Mouse (Mus musculus): Measurements from ENCODE around the gene Arhgdia.
"Not testable (repeated sequence)": the region's sequence is repeated elsewhere in the genome, so short reads cannot be mapped to it uniquely, and the experiment has no call there.

The Arhgdia gene

GRCm38 (mm10) chr11:120578694-120579243, 2.7 kb downstream of the Arhgdia start:
- no peak for DNase-seq (ENCODE audit: low spot score)

DNA sequence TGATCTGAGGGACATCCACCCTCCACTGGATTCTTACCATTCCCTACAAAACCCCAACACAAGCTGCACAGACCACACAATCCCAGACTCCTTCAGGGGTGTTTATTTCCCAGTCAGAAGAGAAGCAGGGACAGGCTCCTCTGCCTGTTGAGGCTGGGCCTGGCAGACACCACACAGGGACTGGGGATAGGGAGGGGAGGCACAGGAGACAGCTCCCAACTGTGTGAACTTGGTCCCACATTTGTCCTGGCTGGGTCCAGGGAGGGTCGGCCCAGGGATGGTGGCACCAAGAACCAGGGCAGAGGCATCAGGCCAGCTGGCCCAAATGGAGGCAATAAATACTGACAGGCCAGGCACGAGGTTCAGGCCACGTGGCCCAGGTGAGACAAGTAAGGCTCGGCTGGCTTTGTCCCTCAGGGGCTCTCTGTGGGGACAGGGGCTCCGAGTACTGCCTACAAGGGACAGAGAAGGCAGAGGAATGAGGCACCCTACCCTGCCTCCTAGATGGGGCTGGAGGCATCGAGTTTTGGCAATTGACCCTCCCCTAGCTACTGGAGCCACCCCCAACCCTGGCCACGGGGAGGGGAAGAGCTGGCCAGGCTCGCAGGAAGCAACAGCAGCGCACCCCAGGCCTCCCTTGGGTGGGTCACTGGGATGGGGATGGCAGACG, 3.3 kb downstream of the Arhgdia start:
- no peak for DNase-seq (ENCODE audit: low spot score)

DNA sequence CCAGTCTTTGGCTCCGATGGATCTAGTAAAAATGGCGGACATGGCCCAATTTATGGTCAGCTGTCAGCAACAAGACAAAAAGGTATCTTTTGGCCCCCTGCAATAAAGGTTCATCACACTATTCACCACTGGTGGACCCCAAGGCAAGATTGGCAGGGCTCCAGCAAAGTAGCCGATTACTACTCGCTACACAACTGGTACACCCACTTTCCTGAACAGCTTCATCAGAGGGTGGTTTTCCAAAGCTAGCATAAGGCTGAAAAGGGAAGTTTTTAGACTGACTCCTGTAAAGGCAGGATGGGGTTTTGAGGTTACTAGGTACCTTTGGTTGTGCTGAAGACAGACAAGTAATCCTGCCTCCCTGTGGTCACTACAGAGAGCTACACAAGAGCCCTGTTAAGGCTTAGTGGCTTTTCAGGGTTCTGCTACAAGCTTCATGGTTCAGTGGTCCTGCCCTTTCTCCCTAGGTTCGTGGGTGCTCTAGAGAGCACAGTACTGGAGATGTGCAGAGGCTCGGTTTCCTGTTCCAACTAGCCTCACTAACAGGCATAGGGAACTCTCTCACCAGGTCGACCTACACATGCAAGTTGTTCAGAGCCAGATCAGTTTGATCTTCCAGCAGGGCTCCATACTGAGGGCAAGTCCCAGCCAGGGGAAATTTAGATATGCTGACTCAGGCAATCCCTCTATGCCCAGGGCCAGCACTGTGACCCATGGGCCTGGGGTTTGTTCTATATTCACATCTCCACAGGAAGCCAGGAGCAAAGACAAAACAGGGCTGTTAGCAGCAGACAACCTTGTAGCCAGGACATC, 4.0 kb downstream of the Arhgdia start:
- peak; percentile 58 for DNase-seq (ENCODE audit: low spot score)

- no peak for DNase-seq (ENCODE audit: low spot score)
Measured at GRCm38 (mm10) chr11:120576365-120576981, 5.0 kb downstream of the Arhgdia start.

- DNase-seq (ENCODE audit: low spot score) = no peak
Measured at GRCm38 (mm10) chr11:120575940-120576339, 5.5 kb downstream of the Arhgdia start.

GRCm38 (mm10) chr11:120575046-120575445, 6.4 kb downstream of the Arhgdia start:
- DNase-seq (ENCODE audit: low spot score) = no peak

- peak; percentile 27 for DNase-seq (ENCODE audit: low spot score)
Measured at GRCm38 (mm10) chr11:120574278-120574600, 7.2 kb downstream of the Arhgdia start.

- peak; percentile 13 for DNase-seq (ENCODE audit: low spot score)
Measured at GRCm38 (mm10) chr11:120573585-120574277, 7.7 kb downstream of the Arhgdia start.

DNA sequence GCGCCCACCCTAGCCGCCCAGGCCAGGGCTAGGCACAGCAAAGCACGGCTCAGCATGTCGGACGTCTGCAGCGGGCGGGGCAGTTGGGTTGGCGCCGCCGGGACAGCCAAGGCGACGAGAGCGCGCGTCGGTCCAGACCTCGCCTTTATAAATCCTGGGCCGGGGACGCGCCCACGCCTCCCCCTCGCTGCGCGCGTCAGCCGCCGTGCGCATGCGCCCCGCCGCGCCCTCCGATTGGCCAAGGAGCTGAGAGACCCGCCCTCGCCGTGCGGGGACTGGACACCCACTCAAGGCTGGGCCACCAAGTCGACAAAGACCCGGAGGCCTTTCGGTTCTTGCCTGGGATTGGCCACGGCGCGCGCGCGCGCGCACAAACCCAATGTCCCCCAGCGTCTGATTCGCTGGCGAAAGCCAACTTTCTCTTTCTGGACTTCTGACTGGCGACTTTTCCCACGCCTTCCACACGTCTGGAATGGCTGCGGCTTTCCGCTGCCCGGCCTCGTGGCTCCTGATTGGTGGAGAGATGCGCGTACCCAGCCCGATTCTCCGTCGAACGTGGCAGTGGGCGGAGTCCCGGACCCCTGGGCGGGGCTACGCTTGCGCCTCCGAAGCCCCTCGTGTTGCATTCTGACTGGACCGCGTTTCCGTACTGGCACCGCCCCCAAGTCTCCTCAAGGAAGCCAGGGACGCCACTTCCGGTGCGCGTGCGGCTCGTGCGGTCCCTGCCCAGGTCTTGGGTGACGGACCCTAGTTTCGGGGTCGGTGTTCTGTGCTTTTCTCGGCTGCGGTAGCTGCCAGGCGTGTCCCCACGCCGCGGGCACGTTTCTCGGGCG, 8.5 kb downstream of the Arhgdia start, which contains the start of gene P4hb:
Gene P4hb, minus strand, starts transcription at position 502 of the 833 bp plus-strand sequence.
- DNase-seq (ENCODE audit: low spot score) = peak; percentile 99

DNA sequence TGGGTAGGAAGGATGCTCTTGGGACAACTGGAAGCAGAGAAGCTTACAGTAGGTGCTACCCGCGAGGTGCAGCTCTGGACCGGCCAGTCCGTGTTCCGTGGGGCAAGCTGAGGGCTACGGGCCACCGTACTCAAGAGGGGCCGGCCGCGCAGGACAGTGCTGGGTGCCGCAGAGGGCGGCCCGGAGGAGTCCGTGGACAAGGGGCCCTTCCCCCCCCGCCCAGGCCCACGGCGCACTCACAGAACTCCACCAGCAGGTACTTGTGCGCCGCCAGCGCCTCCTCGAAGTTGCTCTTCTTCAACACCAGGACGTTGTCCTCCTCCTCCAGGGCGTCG, 9.0 kb downstream of the Arhgdia start:
- DNase-seq (ENCODE audit: low spot score) = peak; percentile 24

- no peak for DNase-seq (ENCODE audit: low spot score)
Measured at GRCm38 (mm10) chr11:120571754-120572416, 9.5 kb downstream of the Arhgdia start.

GRCm38 (mm10) chr11:120571122-120571521, 10.3 kb downstream of the Arhgdia start:
- no peak for DNase-seq (ENCODE audit: low spot score)

- DNase-seq (ENCODE audit: low spot score) = no peak
Measured at GRCm38 (mm10) chr11:120568324-120568723, 13.1 kb downstream of the Arhgdia start.

DNA sequence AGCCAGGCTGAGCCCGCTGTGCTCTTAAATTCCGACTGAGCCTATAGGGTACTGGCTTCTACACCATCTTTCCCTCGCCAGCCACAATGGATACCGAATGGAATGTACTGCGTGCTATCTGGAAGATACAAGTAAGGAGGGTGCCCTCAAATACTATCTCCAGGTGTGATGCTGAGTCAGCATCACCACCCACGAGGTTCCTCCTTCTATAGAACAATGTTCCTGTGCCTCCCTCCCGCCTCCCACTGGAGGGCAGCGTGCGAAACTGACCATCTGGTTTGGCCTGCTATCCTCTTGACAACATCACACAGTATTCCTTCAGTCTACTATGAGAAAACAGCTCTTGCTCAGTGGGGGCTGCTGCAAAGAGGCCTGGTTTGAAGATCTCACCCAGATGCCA, 16.3 kb downstream of the Arhgdia start:
- DNase-seq (ENCODE audit: low spot score) = no peak

DNA sequence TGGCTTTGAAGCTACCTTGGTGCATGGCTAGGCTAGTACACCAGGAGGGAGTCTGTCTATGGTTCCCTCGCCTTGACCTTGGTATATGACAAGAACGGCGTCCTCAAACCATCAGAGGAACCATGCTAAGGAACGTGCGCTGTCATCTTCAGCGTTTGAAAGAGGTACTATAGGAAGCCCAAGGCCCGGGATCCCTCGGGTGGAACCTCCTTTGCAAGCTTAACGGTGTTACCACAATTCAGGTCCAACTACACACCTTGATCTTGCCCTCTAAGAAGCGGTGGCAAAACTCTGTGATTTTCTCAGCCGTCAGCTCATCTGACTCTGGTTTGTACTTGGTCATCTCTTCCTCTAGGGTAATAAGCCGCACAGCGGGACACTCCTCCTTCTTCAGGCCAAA, 18.5 kb downstream of the Arhgdia start:
- DNase-seq (ENCODE audit: low spot score) = no peak

DNA sequence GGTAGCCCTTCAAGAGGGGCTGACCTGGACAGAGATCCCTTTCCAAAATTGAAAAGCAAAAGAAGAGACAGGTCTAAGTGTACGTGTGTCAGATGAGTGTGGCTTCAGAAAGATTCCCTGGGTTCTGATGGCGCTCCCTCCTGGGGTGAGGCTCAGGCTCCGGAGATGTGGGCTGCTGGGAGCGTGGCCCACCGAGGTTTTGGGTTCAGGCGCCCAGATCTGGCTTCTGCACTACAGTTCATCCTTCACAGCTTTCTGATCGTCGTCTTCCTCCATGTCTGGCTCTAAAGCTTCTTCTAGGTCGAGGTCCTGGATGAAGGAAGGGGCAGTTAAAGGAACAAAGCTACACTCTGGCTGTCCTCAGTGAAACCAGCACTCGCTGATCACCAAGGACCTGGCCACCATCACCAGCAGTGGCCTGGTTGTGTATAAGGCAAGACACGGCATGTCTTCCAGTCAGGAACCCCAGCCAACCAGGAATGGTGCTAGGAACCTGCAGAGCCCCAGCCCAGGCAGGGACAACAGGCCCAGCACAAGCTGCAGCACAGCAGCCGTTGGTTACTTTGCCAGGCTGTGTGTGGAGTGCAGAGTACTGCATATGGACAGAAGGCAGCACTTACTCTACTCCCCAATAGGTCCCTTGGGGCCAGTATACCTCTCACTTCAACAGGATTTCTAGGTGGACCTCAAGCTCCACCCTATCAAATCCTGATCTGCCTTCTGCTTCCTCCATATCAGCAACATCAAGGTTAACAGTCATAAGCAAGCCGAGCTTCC, 20.3 kb downstream of the Arhgdia start:
- DNase-seq (ENCODE audit: low spot score) = no peak

DNA sequence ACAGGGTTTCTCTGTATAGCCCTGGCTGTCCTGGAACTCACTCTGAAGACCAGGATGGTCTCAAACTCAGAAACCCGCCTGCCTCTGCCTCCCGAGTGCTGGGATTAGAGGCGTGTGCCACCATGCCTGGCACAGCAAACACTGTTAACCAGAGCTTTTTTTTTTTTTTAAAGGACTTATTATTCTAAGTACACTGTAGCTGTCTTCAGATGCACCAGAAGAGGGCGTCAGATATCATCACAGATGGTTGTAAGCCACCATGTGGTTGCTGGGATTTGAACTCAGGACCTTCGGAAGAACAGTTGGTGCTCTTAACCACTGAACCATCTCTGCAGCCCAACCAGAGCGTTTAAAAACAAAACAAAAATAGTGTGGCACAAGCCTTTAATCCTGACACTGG, 22.6 kb downstream of the Arhgdia start:
- not testable (repeated sequence) for DNase-seq (ENCODE audit: low spot score)

- DNase-seq (ENCODE audit: low spot score) = no peak
Measured at GRCm38 (mm10) chr11:120555260-120555659, 26.2 kb downstream of the Arhgdia start.

DNA sequence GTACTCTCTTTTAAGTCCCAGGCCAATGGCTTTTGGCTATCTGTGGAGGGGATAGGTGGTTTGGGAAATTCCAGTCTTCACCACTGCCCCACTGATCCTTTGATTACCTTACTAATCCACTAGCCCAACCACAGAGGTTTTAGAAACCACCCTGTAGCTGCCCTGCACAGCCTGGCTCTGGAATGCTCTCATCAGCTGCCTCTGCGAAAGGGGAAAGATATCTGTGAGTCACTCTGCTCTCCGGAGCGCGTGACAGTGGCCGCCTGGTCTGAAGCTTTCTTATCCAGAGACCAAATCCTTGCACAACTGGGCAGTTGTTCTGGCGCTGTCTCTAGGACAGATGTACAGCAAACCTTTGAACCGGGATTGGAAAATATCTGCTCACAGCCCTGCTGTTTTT, 26.6 kb downstream of the Arhgdia start:
- DNase-seq (ENCODE audit: low spot score) = no peak

GRCm38 (mm10) chr11:120552736-120553135, 28.7 kb downstream of the Arhgdia start:
- DNase-seq (ENCODE audit: low spot score) = no peak
